Mouse (Mus musculus) heart, postnatal 0 days (tissue): ENCODE results near the gene 1700024P04Rik.

ENCODE experiments used
- CTCF ChIP-seq: IDR thresholded peaks from 2 replicates; pipeline ENCODE4 v1.5.1; 2016; ENCODE audit warnings: antibody characterized with exemption, control low read depth, low read depth
- EP300 ChIP-seq: IDR thresholded peaks from 2 replicates; pipeline ENCODE4 v1.6.1; 2016; ENCODE audit warnings: antibody characterized with exemption, low read depth

- TF ChIP-seq CTCF: no peak
- no peak for TF ChIP-seq EP300
Observed at GRCm38 (mm10) chr13:98966583-98966982, 17.8 kb downstream of the 1700024P04Rik start.
